Mouse (Mus musculus) lung, adult 10 weeks (tissue): ENCODE data around the gene Dmgdh. TPM values are rescaled to one million over a fixed set of nuclear protein-coding genes. Genes with fewer than 3 reads are reported as not detected.

ENCODE experiments used
- polyA plus RNA-seq: library from polyadenylated mRNA; stranded (reverse); fragments of 350-450 nt; fragmentation: Illumina TruSeq; extraction: RNeasy Lipid Tissue Mini Kit (QIAGEN cat#74804); gene quantifications from one replicate; pipeline ENCODE4 v1.2.3, GENCODE M21; 2014; ENCODE audit warnings: low read depth, low replicate concordance; ENCODE audit not compliant: insufficient read depth

The Dmgdh gene
- not detected for polyA plus RNA-seq

GRCm38 (mm10) chr13:93674131-93674561, at the start of gene Dmgdh, which contains the start of gene Bhmt2:
Gene Dmgdh, plus strand, starts transcription at chr13:93674433.
Gene Bhmt2, minus strand, starts transcription at chr13:93674302.

DNA sequence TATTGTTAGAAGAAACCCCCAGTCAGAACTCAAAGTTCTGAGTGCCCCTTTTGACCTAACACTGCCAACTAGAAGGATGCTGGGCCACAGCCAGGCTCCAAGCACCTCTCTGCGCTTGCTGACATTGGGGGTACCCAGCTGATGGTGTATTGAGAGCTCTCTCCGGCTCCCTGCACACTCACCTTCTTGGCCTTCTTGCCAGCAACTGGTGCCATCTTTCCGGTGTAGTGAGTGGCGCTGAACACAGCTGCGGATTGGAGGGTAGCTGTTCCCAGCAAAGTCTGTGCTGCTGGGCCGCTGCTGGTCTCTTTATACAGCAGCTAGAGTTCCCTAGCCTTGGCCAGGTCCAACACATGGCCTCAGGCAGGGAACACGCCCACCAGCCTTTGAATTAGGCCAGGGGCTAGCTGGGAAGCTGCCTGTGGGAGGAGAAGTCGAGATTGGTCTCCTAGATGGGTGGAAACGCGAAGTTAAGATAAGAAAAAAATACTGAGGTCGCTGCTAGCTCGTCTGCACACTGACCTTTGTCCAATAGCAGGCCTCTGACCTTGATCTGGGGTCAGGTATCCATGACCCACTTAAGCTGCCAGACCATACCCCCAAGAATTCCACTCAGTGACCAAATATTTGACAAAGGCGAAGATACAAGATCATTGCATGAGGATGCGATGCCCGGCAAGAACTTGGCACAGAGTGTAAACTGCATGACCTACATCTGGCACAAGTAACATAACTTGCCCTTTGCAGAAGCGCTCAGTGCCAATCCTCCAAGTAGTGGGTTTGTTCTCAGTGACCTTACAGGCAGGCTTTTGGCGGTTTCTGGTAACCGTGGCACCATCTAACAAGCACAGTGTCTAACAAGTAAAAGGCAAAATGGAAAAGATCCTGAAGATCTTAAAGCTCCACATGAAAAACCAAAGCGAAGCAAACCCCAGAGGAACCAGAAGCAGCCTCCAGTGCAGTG, 36.7 kb upstream of the Dmgdh start, which contains the start of gene Bhmt:
Bhmt (minus strand) TSS at position 680 of the 964 bp plus-strand sequence.

GRCm38 (mm10) chr13:93771588-93772278, 97.5 kb downstream of the Dmgdh start, which contains the start of gene Arsb:
Gene Arsb, plus strand, starts transcription at chr13:93771630.

Other genes starting within 250 kb of the Dmgdh start
- gene Jmy, start 174.6 kb upstream of the Dmgdh start, polyA plus RNA-seq = 5.3 TPM
- gene Bhmt, start 36.5 kb upstream of the Dmgdh start, polyA plus RNA-seq = not detected
- not detected for gene Bhmt2, start 131 bp upstream of the Dmgdh start, polyA plus RNA-seq
- gene Arsb, start 97.2 kb downstream of the Dmgdh start, polyA plus RNA-seq = 10.8 TPM